ENCODE assay signal across 10 mouse cellular contexts in genomic region chr5:136949551-136950336, GRCm38 (mm10). TPM values are rescaled to one million over a fixed set of nuclear protein-coding genes. Genes with fewer than 3 reads are reported as not detected.
A peak's percentile ranks its signal among the peaks of the same experiment; 100 is the strongest.
DNase-seq lines count a peak whose midpoint lies in the region; ATAC-seq and TF ChIP-seq lines count a peak whose summit lies in the region.
"Not testable (repeated sequence)": the region's sequence is repeated elsewhere in the genome, so short reads cannot be mapped to it uniquely, and the experiment has no call there.
"Had no signal": no experiment of that assay in that cellular context is flagged by ENCODE, and none has a peak within 500 bp of the region (broad histone marks: within the 10 kb centered on the region; RNA-seq: fewer than 3 reads in every experiment).

No protein-coding gene starts in this region.

- not testable (repeated sequence) for ATAC-seq in liver, postnatal 0 days

- not testable (repeated sequence) for H3K27me3 ChIP-seq in ES-Bruce4 (ENCODE audit: control insufficient read depth, insufficient read depth, low read length, poor library complexity, severe bottlenecking); kidney, adult 2 months (replicated peaks; ENCODE audit: control insufficient read depth, insufficient read depth, low read length); liver, postnatal 0 days (ENCODE audit: insufficient read depth, low read length)

- H3K36me3 ChIP-seq in ES-Bruce4 (ENCODE audit: control insufficient read depth, insufficient read depth, low read length, poor library complexity, severe bottlenecking); kidney, adult 2 months (ENCODE audit: control insufficient read depth, insufficient read depth, low read length); liver, postnatal 0 days (replicated peaks; ENCODE audit: insufficient read depth, low read length): not testable (repeated sequence)

- peak; percentile 47 for DNase-seq in 416B (ENCODE audit: low read depth)
- peak; percentile 58 for DNase-seq in R1 (ENCODE audit: low read depth, low spot score)
- DNase-seq in kidney, adult 2 months = peak; percentile 22
- DNase-seq in liver, postnatal 0 days = not testable (repeated sequence)
- peak; percentile 36 for DNase-seq in lung, postnatal 10 days
- peak; percentile 32 for DNase-seq in retina, postnatal 1 day

- TF ChIP-seq EP300 in ES-Bruce4 (IDR thresholded peaks at IDR 0.05; ENCODE audit: insufficient read depth, low read depth, low read length) = not testable (repeated sequence)
- TF ChIP-seq EP300 in liver, postnatal 0 days (IDR thresholded peaks at IDR 0.05; ENCODE audit: low read depth) = 0 out of 2 replicates have a peak, but pooled peaks have one; percentile 9

- H3K4me1 ChIP-seq in ES-Bruce4 (ENCODE audit: control insufficient read depth, insufficient read depth, low read length); brown adipose tissue, adult 24 weeks (ENCODE audit: control insufficient read depth, insufficient read depth, insufficient read length, low read length); kidney, adult 2 months (ENCODE audit: control insufficient read depth, insufficient read depth, low read length): not testable (repeated sequence)
- H3K4me1 ChIP-seq in liver, postnatal 0 days (ENCODE audit: insufficient read depth) = peaks cover 11% of the 10 kb centered on the region

- whole genome bisulfite sequencing in kidney, adult 2 months = 78% methylated on average over 14 of the region's 14 CpGs
- WGBS in liver, postnatal 0 days (ENCODE audit: insufficient replicate concordance) = 78% methylated on average over 14 of the region's 14 CpGs

- not testable (repeated sequence) for TF ChIP-seq CTCF in ES-Bruce4 (IDR thresholded peaks at IDR 0.05; ENCODE audit: low read depth, low read length); kidney, adult 2 months (conservative IDR thresholded peaks at IDR 0.05; ENCODE audit: insufficient read depth, insufficient read length, low read depth, low read length); liver, postnatal 0 days (IDR thresholded peaks at IDR 0.05; ENCODE audit: low read depth)

- not testable (repeated sequence) for H3K9me3 ChIP-seq in ES-Bruce4 (replicated peaks; ENCODE audit: control insufficient read depth, insufficient read depth, low read length, poor library complexity, severe bottlenecking); liver, postnatal 0 days (ENCODE audit: low read length)

- peak overlapping the region; percentile 27; the same call in 1 of the 2 replicates for H3K27ac ChIP-seq in ES-Bruce4 (ENCODE audit: insufficient read depth, low read length)
- peak overlapping the region; percentile 57; the same call in 1 of the 2 replicates for H3K27ac ChIP-seq in brown adipose tissue, adult 24 weeks (replicated peaks; ENCODE audit: low read depth, low read length)
- H3K27ac ChIP-seq in kidney, adult 2 months (ENCODE audit: insufficient read depth, low read depth, low read length); liver, postnatal 0 days (ENCODE audit: low read depth): not testable (repeated sequence)

- not testable (repeated sequence) for H3K4me2 ChIP-seq in liver, postnatal 0 days (ENCODE audit: low read depth, low read length)

- TF ChIP-seq POLR2A in ES-Bruce4 (IDR thresholded peaks at IDR 0.05; ENCODE audit: insufficient read depth, low read length); kidney, adult 2 months (IDR thresholded peaks at IDR 0.05; ENCODE audit: low read depth, low read length): not testable (repeated sequence)

- H3K4me3 ChIP-seq in ES-Bruce4 (ENCODE audit: low read depth, low read length); brown adipose tissue, adult 24 weeks (ENCODE audit: insufficient read depth, low read depth, low read length); kidney, adult 2 months (ENCODE audit: insufficient read depth, low read depth, low read length); liver, postnatal 0 days (ENCODE audit: low read depth, low read length): not testable (repeated sequence)

- not testable (repeated sequence) for H3K9ac ChIP-seq in ES-Bruce4 (ENCODE audit: low read depth, poor library complexity, severe bottlenecking); liver, postnatal 0 days (replicated peaks)

RNA-seq across cellular contexts. Expression of gene Fis1, which starts 3.3 kb away (rescaled TPM):
- 87.8 and 97.5 TPM in 2 replicates for polyA plus RNA-seq in ES-Bruce4 (2011; ENCODE audit: insufficient read depth, insufficient read length, low read depth, missing spikeins)
- 128 and 153 TPM in 2 replicates for polyA plus RNA-seq in brown adipose tissue, adult 24 weeks (2012; ENCODE audit: insufficient read depth, insufficient read length, missing spikeins)
- polyA plus RNA-seq in kidney, adult 2 months (2012; rRNA removed) = 276 and 313 TPM in 2 replicates
- 173 and 176 TPM in 2 replicates for polyA plus RNA-seq in liver, postnatal 0 days (2015; fragmentation: Nextera tagmentation; extraction: Ambion mirVana)

RNA-seq across cellular contexts. Expression of gene Cldn15, which starts 16.7 kb away (rescaled TPM):
- polyA plus RNA-seq in ES-Bruce4 (2011; ENCODE audit: insufficient read depth, insufficient read length, low read depth, missing spikeins) = not detected in 2 replicates
- polyA plus RNA-seq in brown adipose tissue, adult 24 weeks (2012; ENCODE audit: insufficient read depth, insufficient read length, missing spikeins) = 4.6 and 10.2 TPM in 2 replicates
- 28.2 and 33.1 TPM in 2 replicates for polyA plus RNA-seq in kidney, adult 2 months (2012; rRNA removed)
- 6.7 and 7.0 TPM in 2 replicates for polyA plus RNA-seq in liver, postnatal 0 days (2015; fragmentation: Nextera tagmentation; extraction: Ambion mirVana)
- polyA plus RNA-seq: activated CD4-positive, CD25-positive, alpha-beta regulatory T cell, adult 4 months; forebrain, embryonic 11.5 days had no signal

RNA-seq across cellular contexts. Expression of gene Plod3, which starts 37.1 kb away (rescaled TPM):
- 29.3 and 33.9 TPM in 2 replicates for polyA plus RNA-seq in ES-Bruce4 (2011; ENCODE audit: insufficient read depth, insufficient read length, low read depth, missing spikeins)
- 15.4 and 16.0 TPM in 2 replicates for polyA plus RNA-seq in brown adipose tissue, adult 24 weeks (2012; ENCODE audit: insufficient read depth, insufficient read length, missing spikeins)
- 44.0 and 46.9 TPM in 2 replicates for polyA plus RNA-seq in kidney, adult 2 months (2012; rRNA removed)
- polyA plus RNA-seq in liver, postnatal 0 days (2015; fragmentation: Nextera tagmentation; extraction: Ambion mirVana) = 7.6 and 8.8 TPM in 2 replicates

RNA-seq across cellular contexts. Expression of gene Znhit1, which starts 38.1 kb away (rescaled TPM):
- polyA plus RNA-seq in ES-Bruce4 (2011; ENCODE audit: insufficient read depth, insufficient read length, low read depth, missing spikeins) = 26.6 and 27.0 TPM in 2 replicates
- polyA plus RNA-seq in brown adipose tissue, adult 24 weeks (2012; ENCODE audit: insufficient read depth, insufficient read length, missing spikeins) = 76.0 and 101 TPM in 2 replicates
- polyA plus RNA-seq in kidney, adult 2 months (2012; rRNA removed) = 99.7 and 105 TPM in 2 replicates
- polyA plus RNA-seq in liver, postnatal 0 days (2015; fragmentation: Nextera tagmentation; extraction: Ambion mirVana) = 44.1 and 47.2 TPM in 2 replicates

RNA-seq across cellular contexts. Expression of gene Ift22, which starts 41.8 kb away (rescaled TPM):
- 9.3 and 10.1 TPM in 2 replicates for polyA plus RNA-seq in ES-Bruce4 (2011; ENCODE audit: insufficient read depth, insufficient read length, low read depth, missing spikeins)
- polyA plus RNA-seq in brown adipose tissue, adult 24 weeks (2012; ENCODE audit: insufficient read depth, insufficient read length, missing spikeins) = 13.4 and 14.6 TPM in 2 replicates
- 23.3 and 26.5 TPM in 2 replicates for polyA plus RNA-seq in kidney, adult 2 months (2012; rRNA removed)
- 9.8 and 11.5 TPM in 2 replicates for polyA plus RNA-seq in liver, postnatal 0 days (2015; fragmentation: Nextera tagmentation; extraction: Ambion mirVana)
